Mouse (Mus musculus) left cerebral cortex, adult 8-10 months (tissue): ENCODE measurements around the gene Pccb. TPM values are rescaled to one million over a fixed set of nuclear protein-coding genes. Genes with fewer than 3 reads are reported as not detected.

Source experiments
- DNase-seq, 2 experiments: peaks; one replicate each; pipeline ENCODE4 v3.0.0; 2022; ENCODE audit warnings: low spot score in 2 of 2
- total RNA-seq, 4 experiments: library from RNA; stranded (reverse); gene quantifications; 2 replicates each; pipeline ENCODE4 v1.2.4; 2022

The Pccb gene
- total RNA-seq, 4 experiments from 2014 or later, result 42.0 to 51.2 (median 46.6) TPM

DNA sequence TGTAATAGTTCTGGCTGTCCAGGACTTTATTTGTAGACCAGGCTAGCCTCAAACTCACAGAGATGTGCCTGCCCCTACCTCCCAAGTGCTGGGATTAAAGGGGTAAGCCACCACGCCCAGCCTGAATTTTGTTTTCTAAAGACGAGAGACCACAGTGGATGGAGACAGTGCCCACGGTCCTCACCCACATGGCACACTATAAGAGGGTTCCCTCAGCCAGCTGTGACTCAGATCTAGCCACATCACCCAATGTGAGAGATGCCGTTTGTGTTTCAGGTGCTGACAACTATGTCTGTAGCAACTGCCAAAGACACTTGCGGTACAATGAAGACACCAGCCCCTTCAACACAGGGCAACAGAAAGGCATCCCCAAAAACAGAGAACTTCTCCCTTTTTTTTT, 47.7 kb downstream of the Pccb start:
- no peak for DNase-seq

DNA sequence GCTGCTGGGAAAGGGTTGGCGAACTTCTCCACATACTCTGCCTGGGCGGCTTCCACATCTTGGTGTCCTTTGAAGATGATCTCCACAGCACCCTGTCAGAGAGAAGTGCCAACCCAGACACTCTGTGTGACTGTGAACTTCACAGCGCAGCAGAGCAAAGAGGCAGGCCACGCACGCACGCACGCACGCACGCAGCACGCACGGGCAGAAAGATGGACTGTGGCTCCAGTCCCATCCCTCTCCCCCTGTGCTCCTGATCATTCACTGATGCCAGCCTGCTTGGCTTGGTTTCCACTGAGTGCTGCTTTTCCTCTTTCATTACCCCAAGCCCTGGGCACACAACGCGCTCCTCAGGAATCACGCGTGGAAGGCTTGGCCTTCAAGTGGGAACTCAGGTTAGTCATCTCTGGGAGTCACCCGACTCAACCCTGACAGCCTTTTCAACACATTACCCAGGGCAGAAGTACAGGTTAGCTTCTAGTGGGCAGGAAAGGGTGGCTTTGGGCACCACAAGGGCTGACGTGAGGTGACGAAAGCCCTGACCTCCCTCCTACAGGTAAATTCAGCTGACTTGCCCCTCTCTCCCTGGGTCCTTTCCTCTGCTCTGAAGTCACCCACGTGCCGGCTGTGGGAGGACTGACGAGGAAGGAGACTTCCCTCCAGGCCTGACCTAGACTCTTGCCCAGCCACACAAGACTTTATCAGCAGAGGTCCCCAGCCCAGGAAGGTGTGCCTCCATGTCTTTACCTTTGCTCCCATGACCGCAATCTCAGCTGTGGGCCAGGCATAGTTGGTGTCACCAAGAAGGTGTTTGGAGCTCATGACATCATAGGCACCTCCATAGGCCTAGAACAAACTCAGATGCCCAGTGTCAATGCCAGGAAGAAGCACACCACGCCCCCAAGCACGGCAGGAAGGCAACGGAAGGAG, 50.1 kb downstream of the Pccb start:
- DNase-seq, result no peak

- DNase-seq, result no peak
These were observed 51.9 kb downstream of the Pccb start for GRCm38 (mm10) chr9:100982786-100983185.

DNA sequence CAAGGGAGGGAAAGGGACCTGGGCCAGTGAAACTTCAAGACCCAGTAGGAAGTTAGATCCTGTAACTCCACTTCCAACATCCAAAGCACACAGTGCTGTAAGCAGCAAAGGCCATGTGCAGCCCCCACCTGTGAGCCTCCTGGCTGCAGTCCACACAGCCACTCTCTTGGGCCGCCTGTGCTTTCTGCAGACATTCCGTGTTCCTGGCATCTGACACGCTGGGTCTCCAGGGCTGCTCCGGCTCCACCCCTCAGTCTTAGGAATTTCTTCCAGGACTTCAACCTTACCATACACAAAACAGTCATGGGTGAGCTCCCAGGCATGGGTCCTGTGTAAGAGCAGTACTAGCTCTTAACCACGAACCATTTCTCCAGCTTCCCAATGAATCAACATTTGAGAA, 55.4 kb downstream of the Pccb start:
- no peak for DNase-seq

- no peak for DNase-seq
These were observed 56.0 kb downstream of the Pccb start for GRCm38 (mm10) chr9:100978666-100979065.

- no peak for DNase-seq
These were observed 65.2 kb downstream of the Pccb start for GRCm38 (mm10) chr9:100969461-100969860.

DNA sequence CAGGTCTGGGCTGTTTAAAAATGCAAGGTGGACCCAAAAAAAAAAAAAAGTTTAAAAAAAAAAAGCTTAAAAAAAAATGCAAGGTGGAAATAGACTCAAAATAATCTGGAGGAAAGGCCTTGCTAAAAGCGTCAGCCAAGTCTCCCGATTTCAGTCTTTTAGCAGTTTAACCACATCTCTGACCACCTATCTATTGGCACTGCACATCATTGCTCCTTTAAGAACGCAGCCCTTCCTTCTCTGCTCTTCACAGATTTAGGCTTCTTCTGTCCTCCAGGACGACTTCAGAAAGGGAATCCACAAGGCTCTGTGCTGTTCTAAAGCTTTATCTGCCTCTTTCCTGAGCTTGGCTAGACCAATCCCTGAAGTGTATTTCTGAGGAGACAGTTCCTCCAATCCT, 70.6 kb downstream of the Pccb start:
- DNase-seq, result no peak

- no peak for DNase-seq
These were observed 71.2 kb downstream of the Pccb start for GRCm38 (mm10) chr9:100963428-100963912.

DNA sequence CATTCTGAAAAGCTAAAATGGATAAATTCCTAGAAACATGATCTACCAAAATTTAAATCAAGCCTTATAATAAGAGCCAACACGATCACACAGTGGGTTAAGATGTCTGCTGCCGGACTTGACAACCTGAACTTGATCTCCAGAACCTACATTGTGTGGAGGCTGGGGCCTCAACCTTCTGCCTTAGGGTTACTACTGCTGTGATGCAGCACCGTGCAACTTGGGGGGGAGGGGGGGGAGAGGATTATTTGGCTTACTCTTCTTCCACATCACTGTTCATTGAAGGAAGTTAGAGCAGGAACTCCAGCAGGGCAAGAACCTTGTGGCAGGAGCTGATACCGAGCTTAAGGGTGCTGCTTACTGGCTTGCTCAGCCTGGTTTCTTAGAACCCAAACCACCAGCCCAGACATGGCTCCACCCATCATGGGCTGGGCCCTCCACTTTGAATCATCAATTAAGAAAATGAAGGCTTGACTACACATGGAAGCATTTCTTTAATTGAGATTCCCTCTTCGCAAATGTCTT, 71.7 kb downstream of the Pccb start:
- DNase-seq, result no peak

DNA sequence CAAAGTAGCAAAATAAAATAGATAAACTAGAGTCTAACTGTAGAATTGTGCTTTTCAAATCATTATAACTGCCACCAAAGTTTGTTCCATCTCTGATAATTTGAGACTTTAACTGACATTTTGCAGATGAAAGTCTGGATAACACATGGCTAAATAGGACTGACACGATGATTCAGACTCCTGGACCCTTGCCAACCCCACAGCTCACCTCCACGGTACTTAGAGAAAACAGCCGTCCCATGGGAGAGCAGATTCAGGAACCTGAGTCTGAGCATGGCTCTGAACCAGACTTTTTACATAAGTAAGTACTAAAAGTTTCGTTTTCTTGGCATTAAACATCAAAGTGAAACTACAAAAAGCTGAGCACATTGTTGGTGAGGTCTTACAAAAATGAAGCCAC, 83.2 kb downstream of the Pccb start:
- no peak for DNase-seq

DNA sequence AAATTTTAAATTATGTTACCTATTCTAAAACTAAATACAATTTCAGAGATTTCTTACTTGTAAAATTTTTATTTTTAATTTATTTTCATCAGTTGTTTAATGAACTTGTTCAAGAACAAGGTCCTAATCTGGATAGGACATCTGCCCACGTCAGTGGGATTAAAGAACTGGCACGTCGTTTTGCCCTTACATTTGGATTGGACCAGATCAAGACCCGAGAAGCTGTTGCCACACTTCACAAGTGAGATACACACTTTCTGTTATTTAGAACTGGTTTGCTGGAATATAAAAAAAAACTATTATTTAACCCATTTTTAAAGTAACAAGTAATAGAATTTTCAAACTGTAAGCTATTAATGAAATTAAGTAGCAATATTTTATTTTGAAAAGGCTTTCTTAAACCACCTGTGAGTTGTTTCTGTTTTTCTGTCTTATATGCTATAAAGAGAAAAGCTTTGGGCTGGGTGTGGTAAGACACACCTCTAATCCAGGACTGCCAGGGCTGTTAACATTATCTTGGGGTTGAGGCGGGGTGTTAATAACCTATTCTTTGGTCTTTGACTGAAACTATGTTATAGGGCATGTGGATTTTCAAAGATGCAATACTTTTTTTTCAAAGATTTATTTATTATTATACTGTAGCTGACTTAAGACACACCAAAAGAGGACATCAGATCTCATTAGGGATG, 89.9 kb downstream of the Pccb start:
- no peak for DNase-seq

DNA sequence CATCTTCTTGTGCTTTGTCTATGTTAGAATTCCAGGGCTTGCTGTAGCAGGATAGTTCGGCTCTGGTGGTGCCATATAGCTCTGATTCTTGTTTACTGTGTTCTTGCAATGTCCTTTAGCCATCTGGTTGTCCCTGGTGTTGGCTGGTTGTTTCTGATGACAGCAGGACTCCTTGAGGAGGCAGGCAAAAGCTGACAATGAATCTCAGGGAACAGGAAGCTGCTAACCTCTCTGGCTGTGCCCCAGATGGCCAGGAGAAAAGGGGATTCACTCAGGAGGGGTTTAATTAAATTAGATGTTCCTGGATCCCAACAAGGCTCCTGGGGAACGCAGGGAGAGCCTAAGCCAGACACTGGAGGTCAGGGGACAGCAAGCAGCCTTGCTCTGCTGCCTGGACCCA, 92.7 kb downstream of the Pccb start:
- DNase-seq, result no peak

Other genes with a start within 250 kb of the Pccb start
- 10 to 100 TPM; 61.4 to 70.4 (median 65.8) TPM for gene Msl2, start 39.2 kb upstream of the Pccb start, total RNA-seq
- 10 to 100 TPM; 26.1 to 31.9 (median 27.8) TPM for gene Ppp2r3a, start 216.9 kb upstream of the Pccb start, total RNA-seq